Mouse (Mus musculus) bone marrow macrophage, adult 2 months (primary cell): ENCODE measurements around the gene Fgf12.

Experiments
- CTCF ChIP-seq: IDR thresholded peaks from 2 replicates; pipeline ENCODE4 v1.5.1; 2012; ENCODE audit warnings: low read depth, mild to moderate bottlenecking, low read length, moderate library complexity
- POLR2A ChIP-seq: IDR thresholded peaks from 2 replicates; pipeline ENCODE4 v1.6.1; 2012; ENCODE audit warnings: mild to moderate bottlenecking, low read depth, low read length, borderline replicate concordance

DNA sequence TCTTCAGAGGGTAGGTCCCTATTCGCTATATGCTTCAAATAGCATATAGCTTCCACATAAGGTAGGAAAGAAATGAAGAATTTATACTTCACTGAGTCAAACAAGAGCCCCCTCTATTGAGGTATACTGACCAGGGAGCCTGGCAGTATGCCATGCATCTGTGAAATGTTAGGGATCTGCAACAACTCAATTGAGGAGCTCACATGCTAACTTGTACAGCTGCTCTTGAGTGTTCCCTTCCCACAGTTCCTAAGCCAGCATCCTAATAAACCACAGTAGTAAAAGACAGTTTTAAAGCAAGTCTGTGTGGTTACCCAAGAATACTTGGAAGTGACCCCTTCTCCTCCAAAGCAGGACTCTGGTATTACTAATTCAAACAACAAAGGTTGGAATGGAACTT, 331.3 kb downstream of the Fgf12 start:
- TF ChIP-seq CTCF (no peak), POLR2A (no peak)
